Mouse (Mus musculus): ENCODE results near the gene Igfn1. TPM values are rescaled to one million over a fixed set of nuclear protein-coding genes. Genes with fewer than 3 reads are reported as not detected.

Igfn1 gene
- polyA plus RNA-seq, 1 experiment from 2014 or later = 0.04 TPM

DNA sequence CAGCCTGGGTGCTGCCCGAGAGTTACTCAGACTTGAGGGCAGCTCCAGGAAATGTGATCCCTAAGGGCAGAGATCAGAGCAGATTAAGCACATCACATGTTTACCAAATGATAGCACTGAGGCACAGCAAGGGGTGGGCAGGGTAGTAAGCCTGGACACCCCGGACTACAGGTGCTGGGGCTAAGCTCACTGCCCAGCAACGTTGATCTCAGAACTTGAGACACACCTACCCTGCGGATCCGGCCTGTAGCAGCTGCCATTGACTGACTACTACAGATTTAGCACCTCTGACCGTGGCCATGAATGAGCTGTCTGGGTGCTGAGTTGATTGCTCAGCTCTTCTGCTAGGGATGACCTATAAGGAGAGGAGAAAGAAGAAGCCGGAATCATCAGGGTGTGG, 8.6 kb downstream of the Igfn1 start:
- no peak for ATAC-seq (replicated peaks; ENCODE audit: insufficient number of reproducible peaks, low FRiP score, low TSS enrichment)
- Histone ChIP-seq H3K9me3 (replicated peaks; ENCODE audit: control insufficient read depth, low read length) (no peaks in the 10 kb centered on the region), H3K4me1 (ENCODE audit: control insufficient read depth, insufficient read depth, low read length) (0 out of 2 replicates have a peak, but pooled peaks cover 5% of the 10 kb centered on the region), H3K9ac (ENCODE audit: low read depth, low read length) (no peak overlapping the region), H3K4me3 (ENCODE audit: low read depth, low read length) (no peak overlapping the region), H3K36me3 (ENCODE audit: control insufficient read depth, insufficient read depth, low read length) (no peaks in the 10 kb centered on the region), H3K27me3 (ENCODE audit: control insufficient read depth, insufficient read depth, low read length) (no peaks in the 10 kb centered on the region), H3K27ac (ENCODE audit: low read depth, low read length) (no peak overlapping the region), H3K4me2 (no peak overlapping the region)
- 51% methylated on average over 7 of the region's 7 CpGs for WGBS (ENCODE audit: insufficient replicate concordance)

DNA sequence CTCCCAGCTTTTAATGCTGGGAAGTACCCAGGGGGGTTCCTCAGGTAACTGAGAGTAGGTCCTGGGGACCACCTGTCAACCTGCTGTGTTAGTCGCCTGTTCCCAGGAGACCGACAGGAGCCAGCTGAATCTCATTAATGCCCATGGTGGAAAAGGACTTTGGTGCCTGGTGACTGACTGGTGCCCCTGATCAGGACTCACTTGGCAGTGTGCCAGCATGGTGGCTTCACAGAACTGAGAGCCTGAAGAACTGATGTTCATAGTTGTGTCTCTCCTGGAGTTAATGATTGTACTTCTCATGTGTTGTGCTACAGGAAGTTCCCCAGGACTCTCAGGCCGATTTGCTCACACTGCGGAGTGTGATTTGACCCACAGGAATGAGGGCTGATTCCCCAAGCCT, 12.7 kb downstream of the Igfn1 start:
- H3K4me2 ChIP-seq = no peak overlapping the region
- H3K9ac ChIP-seq (ENCODE audit: low read depth, low read length) = no peak overlapping the region
- no peak for ATAC-seq (replicated peaks; ENCODE audit: insufficient number of reproducible peaks, low FRiP score, low TSS enrichment)
- 59% methylated on average over 4 of the region's 4 CpGs for WGBS (ENCODE audit: insufficient replicate concordance)
- no peaks in the 10 kb centered on the region for H3K27me3 ChIP-seq (ENCODE audit: control insufficient read depth, insufficient read depth, low read length)
- H3K4me1 ChIP-seq (ENCODE audit: control insufficient read depth, insufficient read depth, low read length) = 0 out of 2 replicates have a peak, but pooled peaks cover 5% of the 10 kb centered on the region
- H3K9me3 ChIP-seq (replicated peaks; ENCODE audit: control insufficient read depth, low read length) = no peaks in the 10 kb centered on the region
- H3K36me3 ChIP-seq (ENCODE audit: control insufficient read depth, insufficient read depth, low read length) = no peaks in the 10 kb centered on the region
- H3K4me3 ChIP-seq (ENCODE audit: low read depth, low read length) = no peak overlapping the region
- no peak overlapping the region for H3K27ac ChIP-seq (ENCODE audit: low read depth, low read length)

DNA sequence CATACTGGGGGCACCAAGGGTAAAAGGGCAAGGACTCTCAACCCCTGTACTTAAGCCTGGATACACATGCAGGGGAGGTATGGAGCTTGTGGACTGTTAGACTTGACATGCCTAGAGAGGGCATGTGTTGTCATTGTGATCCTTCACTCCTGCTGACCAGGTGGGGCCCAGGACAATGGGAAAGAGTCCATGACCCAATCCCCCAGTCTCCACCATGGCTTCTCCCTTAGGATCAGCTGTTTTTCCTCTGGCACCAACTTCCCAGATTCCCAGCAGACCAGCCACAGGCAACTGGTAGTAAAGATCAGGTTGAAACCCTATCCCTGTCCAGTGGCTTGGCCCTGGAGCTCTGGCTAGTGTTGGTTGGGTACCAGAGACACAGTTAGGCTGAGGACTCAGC, 16.3 kb downstream of the Igfn1 start:
- no peaks in the 10 kb centered on the region for H3K36me3 ChIP-seq (ENCODE audit: control insufficient read depth, insufficient read depth, low read length)
- ATAC-seq (replicated peaks; ENCODE audit: insufficient number of reproducible peaks, low FRiP score, low TSS enrichment) = no peak
- H3K4me2 ChIP-seq = no peak overlapping the region
- no peak overlapping the region for H3K9ac ChIP-seq (ENCODE audit: low read depth, low read length)
- H3K9me3 ChIP-seq (replicated peaks; ENCODE audit: control insufficient read depth, low read length) = no peaks in the 10 kb centered on the region
- no peaks in the 10 kb centered on the region for H3K27me3 ChIP-seq (ENCODE audit: control insufficient read depth, insufficient read depth, low read length)
- H3K27ac ChIP-seq (ENCODE audit: low read depth, low read length) = no peak overlapping the region
- no peak overlapping the region for H3K4me3 ChIP-seq (ENCODE audit: low read depth, low read length)
- 0 out of 2 replicates have a peak, but pooled peaks cover 5% of the 10 kb centered on the region for H3K4me1 ChIP-seq (ENCODE audit: control insufficient read depth, insufficient read depth, low read length)

DNA sequence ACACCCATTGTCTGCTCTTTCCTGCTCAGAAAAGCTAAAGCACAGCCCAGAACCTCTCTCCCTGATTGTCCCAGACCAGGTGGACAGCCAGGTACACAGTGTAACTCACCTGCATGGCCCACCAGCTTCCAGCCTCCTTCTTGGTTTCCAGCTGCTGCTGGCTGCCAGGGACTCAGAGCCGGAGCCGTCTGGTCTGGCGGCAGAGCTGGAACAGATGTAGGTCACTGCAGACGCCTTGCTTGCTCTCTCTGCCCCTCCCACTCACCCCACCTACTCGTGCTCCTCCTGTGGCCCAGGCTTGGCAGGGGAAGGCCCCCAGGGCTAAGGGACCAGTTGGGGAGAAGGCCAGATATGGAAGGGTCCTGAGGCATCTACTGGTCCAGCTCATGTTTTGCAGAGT, 22.0 kb downstream of the Igfn1 start:
- no peaks in the 10 kb centered on the region for H3K9me3 ChIP-seq (replicated peaks; ENCODE audit: control insufficient read depth, low read length)
- H3K4me2 ChIP-seq = no peak overlapping the region
- no peak for ATAC-seq (replicated peaks; ENCODE audit: insufficient number of reproducible peaks, low FRiP score, low TSS enrichment)
- H3K4me3 ChIP-seq (ENCODE audit: low read depth, low read length) = no peak overlapping the region
- no peaks in the 10 kb centered on the region for H3K36me3 ChIP-seq (ENCODE audit: control insufficient read depth, insufficient read depth, low read length)
- no peak overlapping the region for H3K27ac ChIP-seq (ENCODE audit: low read depth, low read length)
- H3K9ac ChIP-seq (ENCODE audit: low read depth, low read length) = no peak overlapping the region
- 0 out of 2 replicates have a peak, but pooled peaks cover 3% of the 10 kb centered on the region for H3K4me1 ChIP-seq (ENCODE audit: control insufficient read depth, insufficient read depth, low read length)
- WGBS (ENCODE audit: insufficient replicate concordance) = 34% methylated on average over 5 of the region's 5 CpGs
- peaks cover 4% of the 10 kb centered on the region; the same call in 1 of the 2 replicates for H3K27me3 ChIP-seq (ENCODE audit: control insufficient read depth, insufficient read depth, low read length)

DNA sequence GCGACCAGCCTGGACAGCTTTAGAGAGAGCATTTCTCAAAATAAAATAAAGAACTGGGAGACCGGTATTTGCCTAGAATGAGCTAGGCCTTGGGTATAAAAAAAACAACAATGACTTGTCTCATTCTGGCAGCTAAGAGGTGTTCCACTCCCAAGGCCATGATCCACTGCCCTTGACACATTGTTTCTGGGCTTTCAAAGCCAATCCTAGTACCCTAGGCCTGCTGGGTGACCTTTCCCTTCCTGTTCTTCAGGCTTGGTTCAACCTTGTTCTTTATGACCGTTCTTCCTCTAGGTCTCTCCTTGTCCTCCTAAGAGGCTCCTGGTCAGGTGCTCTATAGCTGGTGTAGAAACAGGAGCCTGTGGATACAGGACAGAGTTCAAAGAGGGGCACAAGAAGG, 33.6 kb downstream of the Igfn1 start:
- Histone ChIP-seq H3K36me3 (ENCODE audit: control insufficient read depth, insufficient read depth, low read length) (no peaks in the 10 kb centered on the region), H3K4me3 (ENCODE audit: low read depth, low read length) (no peak overlapping the region), H3K9ac (ENCODE audit: low read depth, low read length) (no peak overlapping the region), H3K27me3 (ENCODE audit: control insufficient read depth, insufficient read depth, low read length) (no peaks in the 10 kb centered on the region; the same call in 1 of the 2 replicates), H3K4me2 (no peak overlapping the region), H3K9me3 (replicated peaks; ENCODE audit: control insufficient read depth, low read length) (no peaks in the 10 kb centered on the region), H3K4me1 (ENCODE audit: control insufficient read depth, insufficient read depth, low read length) (no peaks in the 10 kb centered on the region), H3K27ac (ENCODE audit: low read depth, low read length) (no peak overlapping the region)
- 82% methylated on average over 3 of the region's 3 CpGs for WGBS (ENCODE audit: insufficient replicate concordance)
- ATAC-seq (replicated peaks; ENCODE audit: insufficient number of reproducible peaks, low FRiP score, low TSS enrichment) = no peak

DNA sequence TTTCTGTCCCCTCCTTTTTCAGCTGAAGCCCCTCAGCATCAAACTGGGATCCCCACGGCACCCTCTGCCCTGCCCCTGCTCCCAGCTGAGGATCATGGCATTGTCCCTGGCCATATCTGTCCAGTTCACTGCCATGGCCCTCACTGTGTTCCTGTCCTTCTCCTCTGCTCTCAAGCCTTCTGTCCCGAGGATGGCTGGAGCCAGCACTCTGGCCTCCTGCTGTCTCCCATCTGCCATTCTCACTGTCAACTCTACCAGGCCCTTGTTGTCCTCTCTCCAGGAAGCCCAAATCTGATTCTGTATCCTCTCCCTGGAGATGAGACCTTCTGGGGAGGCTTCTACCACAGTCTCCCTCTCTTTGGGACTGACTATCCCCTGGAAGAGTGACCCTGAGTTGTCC, 35.7 kb downstream of the Igfn1 start:
- H3K27me3 ChIP-seq (ENCODE audit: control insufficient read depth, insufficient read depth, low read length) = peaks cover 2% of the 10 kb centered on the region; the same call in 1 of the 2 replicates
- no peaks in the 10 kb centered on the region for H3K4me1 ChIP-seq (ENCODE audit: control insufficient read depth, insufficient read depth, low read length)
- ATAC-seq (replicated peaks; ENCODE audit: insufficient number of reproducible peaks, low FRiP score, low TSS enrichment) = no peak
- no peaks in the 10 kb centered on the region for H3K9me3 ChIP-seq (replicated peaks; ENCODE audit: control insufficient read depth, low read length)
- no peak overlapping the region for H3K4me3 ChIP-seq (ENCODE audit: low read depth, low read length)
- no peak overlapping the region for H3K9ac ChIP-seq (ENCODE audit: low read depth, low read length)
- H3K4me2 ChIP-seq = no peak overlapping the region
- no peak overlapping the region for H3K27ac ChIP-seq (ENCODE audit: low read depth, low read length)
- WGBS (ENCODE audit: insufficient replicate concordance) = 42% methylated on average over 2 of the region's 2 CpGs
- H3K36me3 ChIP-seq (ENCODE audit: control insufficient read depth, insufficient read depth, low read length) = no peaks in the 10 kb centered on the region

DNA sequence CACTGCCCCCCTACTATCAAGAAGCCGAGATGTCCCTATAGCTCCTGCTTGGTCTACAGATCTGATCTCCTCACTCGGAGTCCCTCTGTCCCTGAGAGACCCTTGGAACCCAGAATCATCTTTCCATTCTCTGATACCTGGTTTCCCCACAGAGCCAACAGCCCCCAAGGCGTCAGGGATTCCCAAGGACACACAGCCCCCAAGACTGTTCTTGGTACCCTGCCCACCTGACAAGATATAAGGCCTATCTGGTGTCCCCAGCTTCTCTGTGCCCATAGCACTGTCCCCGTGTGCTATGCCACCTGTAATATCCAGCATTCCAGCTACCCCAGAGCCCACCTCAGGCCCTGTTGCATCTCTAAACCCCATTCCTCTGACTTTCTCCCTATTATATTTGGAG, 38.4 kb downstream of the Igfn1 start:
- Histone ChIP-seq H3K9ac (ENCODE audit: low read depth, low read length) (no peak overlapping the region), H3K27ac (ENCODE audit: low read depth, low read length) (no peak overlapping the region), H3K4me2 (no peak overlapping the region), H3K4me3 (ENCODE audit: low read depth, low read length) (no peak overlapping the region), H3K4me1 (ENCODE audit: control insufficient read depth, insufficient read depth, low read length) (no peaks in the 10 kb centered on the region), H3K9me3 (replicated peaks; ENCODE audit: control insufficient read depth, low read length) (no peaks in the 10 kb centered on the region), H3K36me3 (ENCODE audit: control insufficient read depth, insufficient read depth, low read length) (no peaks in the 10 kb centered on the region), H3K27me3 (ENCODE audit: control insufficient read depth, insufficient read depth, low read length) (peaks cover 5% of the 10 kb centered on the region; the same call in 1 of the 2 replicates)
- WGBS (ENCODE audit: insufficient replicate concordance) = 67% methylated on average over 4 of the region's 4 CpGs
- ATAC-seq (replicated peaks; ENCODE audit: insufficient number of reproducible peaks, low FRiP score, low TSS enrichment) = no peak

DNA sequence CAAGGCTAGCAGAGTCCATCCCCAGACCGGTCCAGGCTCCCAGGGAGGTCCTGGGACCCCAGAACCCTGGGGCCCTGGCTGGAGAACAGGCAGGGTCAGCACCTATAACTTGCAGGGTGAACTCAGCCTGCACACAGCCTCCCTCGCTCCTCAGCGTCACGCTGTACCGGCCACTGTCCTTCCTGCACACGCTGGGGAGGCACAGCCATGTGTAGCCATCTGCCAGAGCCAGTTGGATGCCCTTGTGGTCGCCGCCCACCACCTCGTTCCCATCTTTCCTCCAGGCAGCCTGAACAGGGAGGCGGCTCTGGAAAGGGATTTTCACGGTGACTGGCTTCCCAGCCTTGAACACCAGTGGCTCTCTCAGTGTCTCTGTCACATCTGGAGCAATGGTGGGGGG, 41.6 kb downstream of the Igfn1 start:
- Histone ChIP-seq H3K36me3 (ENCODE audit: control insufficient read depth, insufficient read depth, low read length) (no peaks in the 10 kb centered on the region), H3K9ac (ENCODE audit: low read depth, low read length) (no peak overlapping the region), H3K4me1 (ENCODE audit: control insufficient read depth, insufficient read depth, low read length) (no peaks in the 10 kb centered on the region), H3K9me3 (replicated peaks; ENCODE audit: control insufficient read depth, low read length) (no peaks in the 10 kb centered on the region), H3K4me3 (ENCODE audit: low read depth, low read length) (no peak overlapping the region), H3K4me2 (no peak overlapping the region), H3K27me3 (ENCODE audit: control insufficient read depth, insufficient read depth, low read length) (peaks cover 8% of the 10 kb centered on the region; the same call in 1 of the 2 replicates), H3K27ac (ENCODE audit: low read depth, low read length) (no peak overlapping the region)
- 78% methylated on average over 11 of the region's 11 CpGs for WGBS (ENCODE audit: insufficient replicate concordance)
- no peak for ATAC-seq (replicated peaks; ENCODE audit: insufficient number of reproducible peaks, low FRiP score, low TSS enrichment)

DNA sequence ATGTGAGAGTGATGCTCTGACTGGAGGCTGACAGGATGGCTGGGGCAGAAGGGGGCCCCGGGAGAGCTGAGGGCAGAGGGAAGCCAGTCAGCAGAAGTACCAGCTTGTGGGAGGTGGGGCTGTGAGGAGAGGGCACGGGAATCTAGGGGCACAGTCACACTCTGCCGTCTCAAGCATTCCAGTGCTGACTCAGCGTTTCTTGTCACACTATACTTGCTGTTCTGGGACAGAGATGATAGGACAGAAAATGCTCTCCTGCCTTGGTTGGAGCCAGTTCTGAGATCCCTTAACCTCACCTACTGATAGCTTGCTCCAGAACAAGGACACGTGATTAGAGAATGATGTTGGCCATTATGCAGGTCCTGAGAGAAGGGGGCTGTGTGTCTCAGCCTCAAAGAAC, 43.0 kb downstream of the Igfn1 start:
- 52% methylated on average over 5 of the region's 5 CpGs for WGBS (ENCODE audit: insufficient replicate concordance)
- no peak overlapping the region for H3K4me2 ChIP-seq

More for the DNA sequence above, 43.0 kb downstream of the Igfn1 start:
- no peak overlapping the region for H3K27ac ChIP-seq (ENCODE audit: low read depth, low read length)
- no peaks in the 10 kb centered on the region for H3K9me3 ChIP-seq (replicated peaks; ENCODE audit: control insufficient read depth, low read length)
- H3K27me3 ChIP-seq (ENCODE audit: control insufficient read depth, insufficient read depth, low read length) = peaks cover 8% of the 10 kb centered on the region; the same call in 1 of the 2 replicates
- H3K4me3 ChIP-seq (ENCODE audit: low read depth, low read length) = no peak overlapping the region
- H3K36me3 ChIP-seq (ENCODE audit: control insufficient read depth, insufficient read depth, low read length) = no peaks in the 10 kb centered on the region
- no peak for ATAC-seq (replicated peaks; ENCODE audit: insufficient number of reproducible peaks, low FRiP score, low TSS enrichment)
- H3K4me1 ChIP-seq (ENCODE audit: control insufficient read depth, insufficient read depth, low read length) = no peaks in the 10 kb centered on the region
- no peak overlapping the region for H3K9ac ChIP-seq (ENCODE audit: low read depth, low read length)

Data from heart, embryonic 11.5 days (tissue).